Mouse (Mus musculus) adrenal gland, adult 8-10 months (tissue): ENCODE results near the gene Gpr55. TPM values are rescaled to one million over a fixed set of nuclear protein-coding genes. Genes with fewer than 3 reads are reported as not detected.

ENCODE experiments used
- total RNA-seq, 4 experiments: library from RNA; stranded (reverse); gene quantifications; 2 replicates each; pipeline ENCODE4 v1.2.4; 2022

Gpr55 gene
- total RNA-seq, 4 experiments from 2014 or later = 3.1 to 7.8 (median 5.1) TPM

Other genes starting within 250 kb of the Gpr55 start
- gene A630001G21Rik, start 182.4 kb downstream of the Gpr55 start, total RNA-seq = 1 to 10 TPM in 3 of 4 experiments, under 1 TPM in 1; 0.64 to 1.3 (median 1.1) TPM
- 100 to 1,000 TPM; 103 to 136 (median 114) TPM for gene Cab39, start 167.6 kb downstream of the Gpr55 start, total RNA-seq
- 100 to 1,000 TPM; 674 to 963 (median 811) TPM for gene Itm2c, start 66.7 kb downstream of the Gpr55 start, total RNA-seq
- 1 to 10 TPM in 1 of 4 experiments, under 1 TPM in 1, not detected in 2; 0.30 to 1.3 TPM for gene 4933407L21Rik, start 32.5 kb downstream of the Gpr55 start, total RNA-seq
- not detected for gene Spata3, start 55.8 kb upstream of the Gpr55 start, total RNA-seq
- 1 to 10 TPM in 1 of 4 experiments, under 1 TPM in 3; 0.18 to 1.0 (median 0.29) TPM for gene 2810459M11Rik, start 84.9 kb upstream of the Gpr55 start, total RNA-seq
- gene Psmd1, start 103.4 kb upstream of the Gpr55 start, total RNA-seq = 100 to 1,000 TPM; 114 to 128 (median 117) TPM
- under 1 TPM in 3 of 4 experiments, not detected in 1; 0.17 to 0.56 (median 0.37) TPM for gene Htr2b, start 151.0 kb upstream of the Gpr55 start, total RNA-seq
- 1 to 10 TPM in 3 of 4 experiments, not detected in 1; 1.9 to 4.2 (median 2.3) TPM for gene Gm21972, start 172.6 kb upstream of the Gpr55 start, total RNA-seq
- gene Armc9, start 193.8 kb upstream of the Gpr55 start, total RNA-seq = 10 to 100 TPM; 10.2 to 26.0 (median 13.8) TPM